Mouse (Mus musculus) megakaryocyte, embryonic 14.5 days (primary cell): Measurements from ENCODE around the gene Ttc21b.

ENCODE experiments used
- FLI1 ChIP-seq: IDR thresholded peaks from 2 replicates; pipeline ENCODE4 v1.6.1; 2012; ENCODE audit warnings: low read length, inconsistent platforms, mixed read lengths
- GATA1 ChIP-seq: IDR thresholded peaks from 3 replicates; pipeline ENCODE4 v1.6.1; 2012; ENCODE audit warnings: mixed read lengths, low read length, inconsistent platforms, borderline replicate concordance

- TF ChIP-seq GATA1 (no peak), FLI1 (no peak)
Observed at GRCm38 (mm10) chr2:66204218-66204617, 52.2 kb downstream of the Ttc21b start.
